Mouse (Mus musculus) MEL (cell line): ENCODE data around the gene Cnpy3. TPM values are rescaled to one million over a fixed set of nuclear protein-coding genes. Genes with fewer than 3 reads are reported as not detected.

Experiments
- DNase-seq: peaks from one replicate; pipeline ENCODE4 v3.0.0; 2011; ENCODE audit warnings: low read depth, low spot score
- H3K27ac ChIP-seq: 2 replicates; pipeline ENCODE4 v1.5.1; 2012; ENCODE audit warnings: low read depth, mild to moderate bottlenecking, control low read depth, low read length, moderate library complexity; ENCODE audit not compliant: control insufficient read depth
- H3K27me3 ChIP-seq, 2 experiments: fragments of 150-350 bp in 1 of 2; sonication (generic) in 1 of 2; 2 replicates each; pipeline ENCODE4 v1.6.1; 2012; ENCODE audit warnings: low read length in 2 of 2, mild to moderate bottlenecking in 2 of 2, improper control_type of control experiment in 1 of 2, moderate library complexity in 1 of 2; ENCODE audit not compliant: insufficient read depth in 2 of 2, control insufficient read depth in 1 of 2
- H3K36me3 ChIP-seq, 2 experiments: 2 replicates each; pipeline ENCODE4 v1.6.1; 2012 to 2014; ENCODE audit warnings: low read length in 2 of 2, improper control_type of control experiment in 1 of 2, inconsistent platforms in 1 of 2, mild to moderate bottlenecking in 1 of 2; ENCODE audit not compliant: insufficient read depth in 2 of 2, control insufficient read depth in 1 of 2
- H3K4me1 ChIP-seq, 2 experiments: fragments of 150-350 bp in 1 of 2; sonication (generic) in 1 of 2; 2 replicates each; pipeline ENCODE4 v1.6.1; 2012; ENCODE audit warnings: low read length in 2 of 2, improper control_type of control experiment in 1 of 2, mild to moderate bottlenecking in 1 of 2; ENCODE audit not compliant: insufficient read depth in 2 of 2, control insufficient read depth in 1 of 2
- H3K4me3 ChIP-seq, 2 experiments: fragments of 150-350 bp in 1 of 2; sonication (generic) in 1 of 2; 2 replicates each; pipeline ENCODE4 v1.5.1; 2012; ENCODE audit warnings: low read depth in 2 of 2, low read length in 2 of 2, mild to moderate bottlenecking in 2 of 2, moderate library complexity in 2 of 2, control low read depth in 1 of 2, improper control_type of control experiment in 1 of 2; ENCODE audit not compliant: control insufficient read depth in 1 of 2, insufficient read depth in 1 of 2
- H3K79me2 ChIP-seq: 2 replicates; pipeline ENCODE4 v1.6.1; 2012; ENCODE audit warnings: mild to moderate bottlenecking, low read length, moderate library complexity; ENCODE audit not compliant: control insufficient read depth, poor library complexity, insufficient read depth
- H3K9ac ChIP-seq: 2 replicates; pipeline ENCODE4 v1.6.1; 2012; ENCODE audit warnings: low read depth, mild to moderate bottlenecking, control low read depth, low read length, moderate library complexity; ENCODE audit not compliant: control insufficient read depth, poor library complexity, severe bottlenecking
- H3K9me3 ChIP-seq: fragments of 150-350 bp; sonication (generic); replicated peaks from 2 replicates; pipeline ENCODE4 v1.6.1; 2012; ENCODE audit warnings: mild to moderate bottlenecking, low read length, improper control_type of control experiment, moderate library complexity; ENCODE audit not compliant: insufficient read depth
- ELF1 ChIP-seq: IDR thresholded peaks from 2 replicates; pipeline ENCODE4 v1.6.1; 2014; ENCODE audit warnings: low read depth, mild to moderate bottlenecking, inconsistent platforms, low read length, improper control_type of control experiment, moderate library complexity
- EP300 ChIP-seq, 2 experiments: IDR thresholded peaks; 2 replicates each; pipeline ENCODE4 v1.6.1; 2011; ENCODE audit warnings: improper control_type of control experiment in 2 of 2, low read length in 2 of 2, low read depth in 1 of 2, mild to moderate bottlenecking in 1 of 2
- HCFC1 ChIP-seq: IDR thresholded peaks from 2 replicates; pipeline ENCODE4 v1.6.1; 2012; ENCODE audit warnings: low read depth, mild to moderate bottlenecking, inconsistent platforms, low read length, improper control_type of control experiment, moderate library complexity
- JUND ChIP-seq: IDR thresholded peaks from 2 replicates; pipeline ENCODE4 v1.6.1; 2011; ENCODE audit warnings: low read depth, mild to moderate bottlenecking, improper control_type of control experiment, low read length
- KAT2A ChIP-seq: conservative IDR thresholded peaks from 2 replicates; pipeline ENCODE4 v1.6.1; 2012; ENCODE audit warnings: low read depth, low read length, improper control_type of control experiment, inconsistent platforms
- MAFK ChIP-seq: IDR thresholded peaks from 2 replicates; pipeline ENCODE4 v1.6.1; 2011; ENCODE audit warnings: low read depth, mild to moderate bottlenecking, low read length, improper control_type of control experiment, borderline replicate concordance
- MEF2A ChIP-seq: IDR thresholded peaks from 2 replicates; pipeline ENCODE4 v1.6.1; 2014; ENCODE audit warnings: low read depth, mild to moderate bottlenecking, inconsistent platforms, low read length, improper control_type of control experiment; ENCODE audit not compliant: poor library complexity, insufficient replicate concordance, severe bottlenecking; ENCODE audit errors: extremely low read depth
- MYB ChIP-seq: IDR thresholded peaks from 2 replicates; pipeline ENCODE4 v1.6.1; 2011; ENCODE audit warnings: mild to moderate bottlenecking, low read depth, low read length, improper control_type of control experiment
- NRF1 ChIP-seq: IDR thresholded peaks from 2 replicates; pipeline ENCODE4 v1.6.1; 2014; ENCODE audit warnings: low read depth, mild to moderate bottlenecking, inconsistent platforms, low read length, improper control_type of control experiment, moderate library complexity; ENCODE audit not compliant: poor library complexity, insufficient read depth, severe bottlenecking
- POLR2A ChIP-seq, 2 experiments: IDR thresholded peaks; 2 replicates each; pipeline ENCODE4 v1.6.1; 2011 to 2012; ENCODE audit warnings: low read length in 2 of 2, mild to moderate bottlenecking in 2 of 2, control low read depth in 1 of 2, improper control_type of control experiment in 1 of 2, low read depth in 1 of 2, moderate library complexity in 1 of 2; ENCODE audit not compliant: control insufficient read depth in 1 of 2, insufficient read depth in 1 of 2, poor library complexity in 1 of 2
- POLR2AphosphoS2 ChIP-seq: IDR thresholded peaks from 2 replicates; pipeline ENCODE4 v1.6.1; 2011; ENCODE audit warnings: low read length, improper control_type of control experiment
- RAD21 ChIP-seq: IDR thresholded peaks from 2 replicates; pipeline ENCODE4 v1.6.1; 2011; ENCODE audit warnings: mild to moderate bottlenecking, low read depth, low read length, improper control_type of control experiment
- RCOR1 ChIP-seq: IDR thresholded peaks from 2 replicates; pipeline ENCODE4 v1.6.1; 2012; ENCODE audit warnings: low read depth, mild to moderate bottlenecking, inconsistent platforms, low read length, improper control_type of control experiment
- TCF12 ChIP-seq: IDR thresholded peaks from 2 replicates; pipeline ENCODE4 v1.6.1; 2014; ENCODE audit warnings: low read depth, mild to moderate bottlenecking, inconsistent platforms, low read length, improper control_type of control experiment, moderate library complexity
- polyA plus RNA-seq, 2 experiments: library from polyadenylated mRNA; stranded (reverse) in 1 of 2; unstranded in 1 of 2; fragments of >175 nt in 1 of 2; fragments of >200 nt in 1 of 2; gene quantifications; 2 replicates each; pipeline versions ENCODE4 v1.2.1 to v1.2.4; 2012; ENCODE audit warnings: low replicate concordance in 2 of 2, low read depth in 1 of 2; ENCODE audit not compliant: insufficient read length in 2 of 2, insufficient read depth in 1 of 2, missing spikeins in 1 of 2
- total RNA-seq: library from RNA; depleted of rRNA; stranded (reverse); fragments of 300-350 nt; gene quantifications from 2 replicates; pipeline ENCODE4 v1.2.3, GENCODE M21; 2012

Cnpy3 gene
- total and polyA plus RNA-seq, 3 experiments: 61.4 to 90.2 TPM; not detected in 1

GRCm38 (mm10) chr17:46775070-46775469 lies 23.1 kb upstream of the Cnpy3 start:
- TF ChIP-seq HCFC1 (no peak), MAFK (no peak), NRF1 (no peak)
- peaks cover 0 to 3% of the 10 kb centered on the region in 2 experiments; a peak in 3 of 4 replicates for H3K36me3 ChIP-seq

GRCm38 (mm10) chr17:46774131-46774472 lies 22.1 kb upstream of the Cnpy3 start:
- Histone ChIP-seq H3K27me3 (no peaks in the 10 kb centered on the region), H3K27ac (peak overlapping the region; percentile 42), H3K9me3 (no peaks in the 10 kb centered on the region), H3K4me1 (peaks cover 0 to 7% of the 10 kb centered on the region in 2 experiments; a peak in 1 of 4 replicates), H3K79me2 (peaks cover 10% of the 10 kb centered on the region), H3K9ac (peak overlapping the region; percentile 96), H3K4me3 (peak overlapping the region; percentile 69 to 91), H3K36me3 (peaks cover 0 to 2% of the 10 kb centered on the region in 2 experiments; a peak in 2 of 4 replicates)
- TF ChIP-seq MYB: no peak
- no peak for TF ChIP-seq EP300 (IDR thresholded peaks at IDR 0.05; ENCODE audit: low read depth in 1 of 2, low read length in 2 of 2)
- TF ChIP-seq RAD21: no peak
- TF ChIP-seq JUND: no peak
- TF ChIP-seq KAT2A: no peak
- TF ChIP-seq POLR2AphosphoS2: peak; percentile 60; the same call in 1 of the 2 replicates
- TF ChIP-seq TCF12: no peak
- no peak for TF ChIP-seq RCOR1
- TF ChIP-seq MEF2A: no peak
- no peak for TF ChIP-seq MAFK
- TF ChIP-seq ELF1: no peak
- 0 out of 4 replicates have a peak, but pooled peaks of 1 of the 2 experiments have one; percentile 16 for TF ChIP-seq POLR2A (IDR thresholded peaks at IDR 0.05; ENCODE audit: control insufficient read depth in 1 of 2, insufficient read depth in 1 of 2, low read depth in 1 of 2, low read length in 2 of 2, poor library complexity in 1 of 2)
- DNase-seq: no peak

More at GRCm38 (mm10) chr17:46775070-46775469, 23.1 kb upstream of the Cnpy3 start:
- no peak for DNase-seq
- Histone ChIP-seq H3K4me1 (peaks cover 0 to 7% of the 10 kb centered on the region in 2 experiments; a peak in 1 of 4 replicates), H3K4me3 (no peak overlapping the region), H3K9me3 (no peaks in the 10 kb centered on the region), H3K79me2 (peaks cover 10% of the 10 kb centered on the region), H3K9ac (no peak overlapping the region), H3K27ac (no peak overlapping the region), H3K27me3 (no peaks in the 10 kb centered on the region)
